Mouse (Mus musculus) liver, embryonic 15.5 days (tissue): ENCODE data around the gene Tff3. TPM values are rescaled to one million over a fixed set of nuclear protein-coding genes. Genes with fewer than 3 reads are reported as not detected.

Experiments used
- ATAC-seq: fragments of 200-750 bp; cut with Nextera tagmentation; 2 replicates; pipeline ENCODE4 v1.8.0; 2017; ENCODE audit warnings: moderate number of reproducible peaks, mild to moderate bottlenecking, moderate library complexity; ENCODE audit not compliant: insufficient read depth
- H3K27ac ChIP-seq: fragments of 300-500 bp; sonication (generic); replicated peaks from 2 replicates; pipeline ENCODE4 v1.5.1; 2015; ENCODE audit warnings: mild to moderate bottlenecking, inconsistent platforms
- H3K27me3 ChIP-seq: fragments of 300-500 bp; sonication (generic); 2 replicates; pipeline ENCODE4 v1.6.1; 2015; ENCODE audit warnings: mild to moderate bottlenecking, inconsistent platforms
- H3K36me3 ChIP-seq: fragments of 300-500 bp; sonication (generic); replicated peaks from 2 replicates; pipeline ENCODE4 v1.6.1; 2015; ENCODE audit warnings: moderate library complexity, mild to moderate bottlenecking, inconsistent platforms
- H3K4me1 ChIP-seq: fragments of 300-500 bp; sonication (generic); replicated peaks from 2 replicates; pipeline ENCODE4 v1.6.1; 2015; ENCODE audit warnings: inconsistent platforms
- H3K4me2 ChIP-seq: fragments of 300-500 bp; sonication (generic); 2 replicates; pipeline ENCODE4 v1.6.1; 2015; ENCODE audit warnings: moderate library complexity, mild to moderate bottlenecking, inconsistent platforms
- H3K4me3 ChIP-seq: fragments of 300-500 bp; sonication (generic); replicated peaks from 2 replicates; pipeline ENCODE4 v1.5.1; 2015; ENCODE audit warnings: mild to moderate bottlenecking, inconsistent platforms
- H3K9ac ChIP-seq: fragments of 300-500 bp; sonication (generic); 2 replicates; pipeline ENCODE4 v1.6.1; 2015; ENCODE audit warnings: moderate library complexity, mild to moderate bottlenecking, inconsistent platforms
- H3K9me3 ChIP-seq: fragments of 300-500 bp; sonication (generic); replicated peaks from 2 replicates; pipeline ENCODE4 v1.6.1; 2016; ENCODE audit warnings: inconsistent platforms
- WGBS: fragments of 180-500 bp; shearing (Covaris S2); methylation state at CpG from one replicate; pipeline ENCODE4 v1.1.7; 2015; ENCODE audit warnings: mixed read lengths; ENCODE audit not compliant: insufficient replicate concordance; 5-methylcytosine and 5-hydroxymethylcytosine counted together
- polyA plus RNA-seq: library from polyadenylated mRNA; unstranded; fragments of >200 nt; fragmentation: Nextera tagmentation; extraction: Ambion mirVana; gene quantifications from 2 replicates; pipeline ENCODE4 v1.2.1, GENCODE M21; 2015

Tff3 gene
- polyA plus RNA-seq, 1 experiment from 2014 or later, result 74.3 TPM

GRCm38 (mm10) chr17:31144040-31145037 lies 14.9 kb upstream of the Tff3 start, which contains the start of gene Tff2:
TSS of gene Tff2 (minus strand) at chr17:31144282.
- no peak within 1 kb of the TSS for H3K4me3 ChIP-seq
- no peaks in the 10 kb centered on the region for H3K36me3 ChIP-seq
- no peaks in the 10 kb centered on the region for H3K27me3 ChIP-seq
- no peaks in the 10 kb centered on the region for H3K9me3 ChIP-seq
- WGBS, result 52% methylated on average over 15 of the region's 15 CpGs
- no peak within 1 kb of the TSS for H3K4me2 ChIP-seq
- H3K27ac ChIP-seq, result no peak within 1 kb of the TSS
- no peaks in the 10 kb centered on the region for H3K4me1 ChIP-seq
- ATAC-seq, result no peak
- no peak within 1 kb of the TSS for H3K9ac ChIP-seq

- no peaks in the 10 kb centered on the region for H3K9me3 ChIP-seq
- no peak for ATAC-seq
- H3K9ac ChIP-seq, result no peak overlapping the region
- no peak overlapping the region for H3K27ac ChIP-seq
- no peaks in the 10 kb centered on the region for H3K36me3 ChIP-seq
- 71% methylated on average over 7 of the region's 7 CpGs for WGBS
- no peaks in the 10 kb centered on the region for H3K27me3 ChIP-seq
- H3K4me3 ChIP-seq, result no peak overlapping the region
- no peak overlapping the region for H3K4me2 ChIP-seq
- H3K4me1 ChIP-seq, result no peaks in the 10 kb centered on the region
Measured at GRCm38 (mm10) chr17:31142116-31142515, 12.7 kb upstream of the Tff3 start.

GRCm38 (mm10) chr17:31138398-31138797 lies 9.0 kb upstream of the Tff3 start:
- WGBS, result 14% methylated on average over 5 of the region's 5 CpGs
- Histone ChIP-seq H3K27me3 (no peaks in the 10 kb centered on the region), H3K27ac (no peak overlapping the region), H3K4me1 (peaks cover 9% of the 10 kb centered on the region), H3K4me2 (no peak overlapping the region), H3K36me3 (no peaks in the 10 kb centered on the region), H3K9me3 (no peaks in the 10 kb centered on the region), H3K9ac (no peak overlapping the region), H3K4me3 (no peak overlapping the region)
- ATAC-seq, result no peak

- H3K4me3 ChIP-seq, result no peak overlapping the region
- no peak overlapping the region for H3K9ac ChIP-seq
- no peak overlapping the region for H3K4me2 ChIP-seq
- H3K27me3 ChIP-seq, result no peaks in the 10 kb centered on the region
- no peak overlapping the region for H3K27ac ChIP-seq
- no peaks in the 10 kb centered on the region for H3K9me3 ChIP-seq
- no peak for ATAC-seq
- 48% methylated on average over 1 of the region's 1 CpGs for WGBS
- no peaks in the 10 kb centered on the region for H3K36me3 ChIP-seq
- peaks cover 9% of the 10 kb centered on the region for H3K4me1 ChIP-seq
Measured at GRCm38 (mm10) chr17:31136821-31137220, 7.4 kb upstream of the Tff3 start.

- no peak for ATAC-seq
- no peaks in the 10 kb centered on the region for H3K36me3 ChIP-seq
- no peak overlapping the region for H3K4me3 ChIP-seq
- H3K9me3 ChIP-seq, result no peaks in the 10 kb centered on the region
- H3K4me1 ChIP-seq, result peaks cover 9% of the 10 kb centered on the region
- no peak overlapping the region for H3K27ac ChIP-seq
- no peak overlapping the region for H3K4me2 ChIP-seq
- no peaks in the 10 kb centered on the region for H3K27me3 ChIP-seq
- WGBS, result 17% methylated on average over 3 of the region's 3 CpGs
- H3K9ac ChIP-seq, result no peak overlapping the region
Measured at GRCm38 (mm10) chr17:31136291-31136690, 6.8 kb upstream of the Tff3 start.

- Histone ChIP-seq H3K4me2 (no peak overlapping the region), H3K27me3 (no peaks in the 10 kb centered on the region), H3K4me1 (peaks cover 9% of the 10 kb centered on the region), H3K9me3 (no peaks in the 10 kb centered on the region), H3K9ac (no peak overlapping the region), H3K4me3 (no peak overlapping the region), H3K27ac (no peak overlapping the region), H3K36me3 (no peaks in the 10 kb centered on the region)
- WGBS, result 47% methylated on average over 6 of the region's 6 CpGs
- no peak for ATAC-seq
Measured at GRCm38 (mm10) chr17:31134913-31135312, 5.5 kb upstream of the Tff3 start.

- ATAC-seq, result peak; percentile 70
- Histone ChIP-seq H3K27ac (peak overlapping the region; percentile 53; the same call in 1 of the 2 replicates), H3K27me3 (no peaks in the 10 kb centered on the region), H3K9me3 (no peaks in the 10 kb centered on the region), H3K4me3 (no peak overlapping the region), H3K36me3 (no peaks in the 10 kb centered on the region), H3K4me2 (peak overlapping the region; percentile 31), H3K9ac (no peak overlapping the region), H3K4me1 (peaks cover 15% of the 10 kb centered on the region)
- 52% methylated on average over 15 of the region's 15 CpGs for WGBS
Measured at GRCm38 (mm10) chr17:31133776-31134175, 4.3 kb upstream of the Tff3 start.

- ATAC-seq, result no peak
- Histone ChIP-seq H3K4me3 (no peak overlapping the region), H3K4me1 (peaks cover 15% of the 10 kb centered on the region), H3K27ac (no peak overlapping the region), H3K4me2 (no peak overlapping the region), H3K27me3 (peaks cover 10% of the 10 kb centered on the region; the same call in 1 of the 2 replicates), H3K9me3 (no peaks in the 10 kb centered on the region), H3K9ac (no peak overlapping the region), H3K36me3 (no peaks in the 10 kb centered on the region)
- 61% methylated on average over 10 of the region's 10 CpGs for WGBS
Measured at GRCm38 (mm10) chr17:31131269-31131821, 1.9 kb upstream of the Tff3 start.

GRCm38 (mm10) chr17:31128708-31129318 lies 633 bp downstream of the Tff3 start:
- no peak overlapping the region for H3K27ac ChIP-seq
- no peak overlapping the region for H3K4me3 ChIP-seq
- ATAC-seq, result no peak
- no peaks in the 10 kb centered on the region for H3K36me3 ChIP-seq
- no peaks in the 10 kb centered on the region for H3K9me3 ChIP-seq
- H3K4me1 ChIP-seq, result peaks cover 6% of the 10 kb centered on the region; the same call in 1 of the 2 replicates
- 59% methylated on average over 9 of the region's 9 CpGs for WGBS
- H3K4me2 ChIP-seq, result no peak overlapping the region; the same call in 1 of the 2 replicates
- H3K9ac ChIP-seq, result no peak overlapping the region
- peaks cover 10% of the 10 kb centered on the region; the same call in 1 of the 2 replicates for H3K27me3 ChIP-seq

- Histone ChIP-seq H3K27me3 (peaks cover 31% of the 10 kb centered on the region), H3K4me3 (no peak overlapping the region), H3K4me2 (no peak overlapping the region), H3K9me3 (no peaks in the 10 kb centered on the region), H3K9ac (no peak overlapping the region), H3K4me1 (peaks cover 18% of the 10 kb centered on the region), H3K36me3 (no peaks in the 10 kb centered on the region), H3K27ac (no peak overlapping the region)
- 43% methylated on average over 9 of the region's 9 CpGs for WGBS
- no peak for ATAC-seq
Measured at GRCm38 (mm10) chr17:31125548-31126266, 3.7 kb downstream of the Tff3 start.
